Mouse (Mus musculus): ENCODE results near the gene Gm28230.

GRCm38 (mm10) chr2:74699664-74700545, 26.6 kb upstream of the Gm28230 start:
- TF ChIP-seq CTCF (IDR thresholded peaks at IDR 0.05; ENCODE audit: low read depth) (no peak), EP300 (IDR thresholded peaks at IDR 0.05; ENCODE audit: low read depth) (no peak)
